Mouse (Mus musculus) E14TG2a.4 (cell line): Measurements from ENCODE around the gene Apaf1.

Experiments
- CTCF ChIP-seq: conservative IDR thresholded peaks from 2 replicates; pipeline ENCODE4 v1.5.1; 2014; ENCODE audit warnings: low read length
- NANOG ChIP-seq: IDR thresholded peaks from 2 replicates; pipeline ENCODE4 v1.6.1; 2014; ENCODE audit warnings: borderline replicate concordance, low read length, mixed read lengths
- POU5F1 ChIP-seq: IDR thresholded peaks from 2 replicates; pipeline ENCODE4 v1.6.1; 2014; ENCODE audit warnings: low read length, borderline replicate concordance

- TF ChIP-seq CTCF (no peak), POU5F1 (no peak), NANOG (no peak)
These were observed 49.0 kb upstream of the Apaf1 start for GRCm38 (mm10) chr10:91131565-91131964.
